Mouse (Mus musculus): Measurements from ENCODE around the gene 1500011B03Rik. TPM values are rescaled to one million over a fixed set of nuclear protein-coding genes. Genes with fewer than 3 reads are reported as not detected.
A peak's percentile ranks its signal among the peaks of the same experiment; 100 is the strongest.

The 1500011B03Rik gene
- total and polyA plus RNA-seq, 3 experiments = 0.94 to 12.0 (median 2.0) TPM

DNA sequence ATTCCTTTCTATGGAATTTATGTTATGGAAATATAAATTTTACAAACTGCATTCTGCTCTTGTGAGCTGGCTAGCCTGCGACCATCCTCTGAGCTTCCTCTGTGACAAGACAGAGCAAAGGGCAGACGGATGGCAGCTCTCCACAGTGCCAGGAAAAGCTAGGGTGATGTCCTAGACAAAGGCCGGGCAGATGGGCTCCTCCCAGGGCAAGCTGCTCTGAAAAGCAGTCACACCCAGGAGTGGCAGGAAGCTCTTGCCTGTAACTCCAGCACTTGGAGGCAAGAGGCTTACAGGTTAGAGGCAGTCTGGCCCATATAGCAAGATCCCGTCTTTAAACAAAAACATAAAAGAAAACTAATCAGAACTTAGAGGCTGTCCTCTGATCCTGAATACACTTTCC lies 28.7 kb downstream of the 1500011B03Rik start:
- ATAC-seq (ENCODE audit: extremely low read depth, insufficient number of reproducible peaks, low FRiP score, poor library complexity, severe bottlenecking) (no peak), DNase-seq (ENCODE audit: low spot score) (no peak)
- TF ChIP-seq POLR2AphosphoS5 (IDR thresholded peaks at IDR 0.05; ENCODE audit: insufficient replicate concordance, low read depth, low read length) = no peak
- no peak for TF ChIP-seq CTCF (IDR thresholded peaks at IDR 0.05; ENCODE audit: low read depth, low read length)
- TF ChIP-seq TAL1 (conservative IDR thresholded peaks at IDR 0.05; ENCODE audit: low read depth, low read length) = no peak
- no peak for TF ChIP-seq GATA1 (IDR thresholded peaks at IDR 0.05; ENCODE audit: borderline replicate concordance, low read length)
- no peak for TF ChIP-seq GATA2 (IDR thresholded peaks at IDR 0.05; ENCODE audit: borderline replicate concordance, low read depth, low read length)
- Histone ChIP-seq H3K4me3 (ENCODE audit: low read depth, low read length) (no peak overlapping the region), H3K36me3 (replicated peaks) (peaks cover 97% of the 10 kb centered on the region), H3K4me1 (ENCODE audit: insufficient read depth, low read depth, low read length) (peaks cover 80% of the 10 kb centered on the region), H3K27me3 (ENCODE audit: insufficient read depth, low read length) (no peaks in the 10 kb centered on the region), H3K9me3 (replicated peaks) (no peaks in the 10 kb centered on the region)

GRCm38 (mm10) chr5:114793317-114793716 lies 30.0 kb downstream of the 1500011B03Rik start:
- DNase-seq (ENCODE audit: low spot score) = no peak
- TF ChIP-seq POLR2AphosphoS5 (IDR thresholded peaks at IDR 0.05; ENCODE audit: insufficient replicate concordance, low read depth, low read length) (no peak), TAL1 (conservative IDR thresholded peaks at IDR 0.05; ENCODE audit: low read depth, low read length) (no peak), GATA1 (IDR thresholded peaks at IDR 0.05; ENCODE audit: borderline replicate concordance, low read length) (no peak), CTCF (IDR thresholded peaks at IDR 0.05; ENCODE audit: low read depth, low read length) (no peak), GATA2 (IDR thresholded peaks at IDR 0.05; ENCODE audit: borderline replicate concordance, low read depth, low read length) (no peak)

GRCm38 (mm10) chr5:114785196-114785595 lies 38.1 kb downstream of the 1500011B03Rik start:
- no peak for ATAC-seq (ENCODE audit: extremely low read depth, insufficient number of reproducible peaks, low FRiP score, poor library complexity, severe bottlenecking)
- TF ChIP-seq POLR2AphosphoS5 (IDR thresholded peaks at IDR 0.05; ENCODE audit: insufficient replicate concordance, low read depth, low read length) (no peak), CTCF (IDR thresholded peaks at IDR 0.05; ENCODE audit: low read depth, low read length) (no peak), GATA1 (IDR thresholded peaks at IDR 0.05; ENCODE audit: borderline replicate concordance, low read length) (no peak), GATA2 (IDR thresholded peaks at IDR 0.05; ENCODE audit: borderline replicate concordance, low read depth, low read length) (no peak), TAL1 (conservative IDR thresholded peaks at IDR 0.05; ENCODE audit: low read depth, low read length) (no peak)
- Histone ChIP-seq H3K9me3 (replicated peaks) (no peaks in the 10 kb centered on the region), H3K4me3 (ENCODE audit: low read depth, low read length) (peak overlapping the region; percentile 67), H3K36me3 (replicated peaks) (peaks cover 88% of the 10 kb centered on the region), H3K4me1 (ENCODE audit: insufficient read depth, low read depth, low read length) (peaks cover 84% of the 10 kb centered on the region), H3K27me3 (ENCODE audit: insufficient read depth, low read length) (no peaks in the 10 kb centered on the region)
- no peak for DNase-seq (ENCODE audit: low spot score)

More at GRCm38 (mm10) chr5:114793317-114793716, 30.0 kb downstream of the 1500011B03Rik start:
- Histone ChIP-seq H3K27me3 (ENCODE audit: insufficient read depth, low read length) (no peaks in the 10 kb centered on the region), H3K36me3 (replicated peaks) (peaks cover 97% of the 10 kb centered on the region), H3K4me3 (ENCODE audit: low read depth, low read length) (no peak overlapping the region), H3K9me3 (replicated peaks) (no peaks in the 10 kb centered on the region), H3K4me1 (ENCODE audit: insufficient read depth, low read depth, low read length) (peaks cover 82% of the 10 kb centered on the region)
- ATAC-seq (ENCODE audit: extremely low read depth, insufficient number of reproducible peaks, low FRiP score, poor library complexity, severe bottlenecking) = no peak

DNA sequence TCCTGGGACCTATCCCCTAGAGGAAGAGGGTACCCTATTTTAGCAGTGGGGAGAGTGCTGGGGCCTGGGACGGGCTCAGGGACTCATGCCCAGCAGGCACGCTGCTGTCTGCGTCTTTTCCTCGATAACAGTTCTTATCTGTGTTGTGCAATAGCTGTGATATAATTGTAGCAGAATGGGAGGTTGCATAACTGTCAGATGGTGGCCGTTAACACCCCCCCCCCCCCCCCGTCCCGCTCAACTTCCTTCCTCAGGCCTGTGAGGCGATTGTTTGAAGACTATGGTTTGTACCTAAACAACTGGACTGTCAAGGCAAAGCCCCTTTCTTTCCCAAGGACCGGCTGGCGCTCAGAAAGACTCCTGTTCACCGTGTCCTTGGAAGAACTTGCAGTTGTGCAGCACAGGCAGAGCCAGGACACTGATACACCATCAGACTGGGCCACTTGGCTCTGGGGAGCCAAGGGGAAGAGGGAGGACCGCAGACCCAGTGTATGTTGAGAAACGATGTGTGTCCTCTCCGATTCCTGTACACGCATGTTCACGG lies 38.6 kb downstream of the 1500011B03Rik start:
- peak; percentile 84 for DNase-seq (ENCODE audit: low spot score)
- Histone ChIP-seq H3K4me1 (ENCODE audit: insufficient read depth, low read depth, low read length) (peaks cover 88% of the 10 kb centered on the region), H3K36me3 (replicated peaks) (peaks cover 90% of the 10 kb centered on the region), H3K27me3 (ENCODE audit: insufficient read depth, low read length) (no peaks in the 10 kb centered on the region), H3K9me3 (replicated peaks) (no peaks in the 10 kb centered on the region), H3K4me3 (ENCODE audit: low read depth, low read length) (peak overlapping the region; percentile 67)
- no peak for TF ChIP-seq CTCF (IDR thresholded peaks at IDR 0.05; ENCODE audit: low read depth, low read length)
- TF ChIP-seq TAL1 (conservative IDR thresholded peaks at IDR 0.05; ENCODE audit: low read depth, low read length) = peak; percentile 85
- peak; percentile 90 for ATAC-seq (ENCODE audit: extremely low read depth, insufficient number of reproducible peaks, low FRiP score, poor library complexity, severe bottlenecking)

GRCm38 (mm10) chr5:114783405-114784163 lies 39.7 kb downstream of the 1500011B03Rik start:
- H3K36me3 ChIP-seq (replicated peaks) = peaks cover 87% of the 10 kb centered on the region
- no peaks in the 10 kb centered on the region for H3K27me3 ChIP-seq (ENCODE audit: insufficient read depth, low read length)
- peaks cover 89% of the 10 kb centered on the region for H3K4me1 ChIP-seq (ENCODE audit: insufficient read depth, low read depth, low read length)
- H3K9me3 ChIP-seq (replicated peaks) = no peaks in the 10 kb centered on the region
- ATAC-seq (ENCODE audit: extremely low read depth, insufficient number of reproducible peaks, low FRiP score, poor library complexity, severe bottlenecking) (peak; percentile 18; the same call in 1 of the 2 replicates), DNase-seq (ENCODE audit: low spot score) (no peak)
- H3K4me3 ChIP-seq (ENCODE audit: low read depth, low read length) = peak overlapping the region; percentile 46; the same call in 1 of the 2 replicates
- TF ChIP-seq GATA1 (IDR thresholded peaks at IDR 0.05; ENCODE audit: borderline replicate concordance, low read length) = no peak
- no peak for TF ChIP-seq GATA2 (IDR thresholded peaks at IDR 0.05; ENCODE audit: borderline replicate concordance, low read depth, low read length)
- no peak for TF ChIP-seq POLR2AphosphoS5 (IDR thresholded peaks at IDR 0.05; ENCODE audit: insufficient replicate concordance, low read depth, low read length)
- no peak for TF ChIP-seq CTCF (IDR thresholded peaks at IDR 0.05; ENCODE audit: low read depth, low read length)
- TF ChIP-seq TAL1 (conservative IDR thresholded peaks at IDR 0.05; ENCODE audit: low read depth, low read length) = no peak

DNA sequence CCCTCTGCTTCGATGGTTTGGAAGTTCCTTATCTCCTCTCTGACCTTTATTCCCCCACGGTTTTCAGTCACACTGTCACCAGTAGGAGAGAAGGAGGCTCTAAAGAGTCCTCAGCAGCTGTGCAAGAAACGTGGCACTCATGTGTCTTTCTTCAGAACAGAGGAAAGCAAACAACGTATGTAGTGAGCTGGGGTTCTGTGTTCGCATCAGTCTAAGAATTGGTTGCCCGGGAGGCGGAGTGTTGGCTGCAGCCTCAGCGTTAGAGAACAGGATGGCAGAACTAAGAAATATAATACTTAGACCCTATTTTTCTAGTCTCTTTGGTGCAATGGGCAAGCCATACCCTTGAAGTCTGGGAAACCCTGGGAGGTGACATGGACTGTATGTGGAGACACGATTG lies 40.3 kb downstream of the 1500011B03Rik start:
- Histone ChIP-seq H3K4me1 (ENCODE audit: insufficient read depth, low read depth, low read length) (peaks cover 93% of the 10 kb centered on the region), H3K36me3 (replicated peaks) (peaks cover 84% of the 10 kb centered on the region), H3K4me3 (ENCODE audit: low read depth, low read length) (peak overlapping the region; percentile 66; the same call in 1 of the 2 replicates), H3K27me3 (ENCODE audit: insufficient read depth, low read length) (no peaks in the 10 kb centered on the region), H3K9me3 (replicated peaks) (no peaks in the 10 kb centered on the region)
- ATAC-seq (ENCODE audit: extremely low read depth, insufficient number of reproducible peaks, low FRiP score, poor library complexity, severe bottlenecking) (no peak), DNase-seq (ENCODE audit: low spot score) (no peak)
- TF ChIP-seq GATA2 (IDR thresholded peaks at IDR 0.05; ENCODE audit: borderline replicate concordance, low read depth, low read length) = no peak
- no peak for TF ChIP-seq GATA1 (IDR thresholded peaks at IDR 0.05; ENCODE audit: borderline replicate concordance, low read length)
- TF ChIP-seq POLR2AphosphoS5 (IDR thresholded peaks at IDR 0.05; ENCODE audit: insufficient replicate concordance, low read depth, low read length) = no peak
- TF ChIP-seq TAL1 (conservative IDR thresholded peaks at IDR 0.05; ENCODE audit: low read depth, low read length) = no peak
- no peak for TF ChIP-seq CTCF (IDR thresholded peaks at IDR 0.05; ENCODE audit: low read depth, low read length)

Measured in G1E (cell line).